Mouse (Mus musculus) frontal cortex, adult (tissue): Measurements from ENCODE around the gene Siglece.
A peak's percentile ranks its signal among the peaks of the same experiment; 100 is the strongest.

ENCODE experiments used
- ATAC-seq: cut with Nextera tagmentation; 2 replicates; pipeline ENCODE4 v1.9.2; 2017; ENCODE audit warnings: mild to moderate bottlenecking, moderate library complexity, mixed read lengths; ENCODE audit not compliant: low TSS enrichment

Gene Siglece

DNA sequence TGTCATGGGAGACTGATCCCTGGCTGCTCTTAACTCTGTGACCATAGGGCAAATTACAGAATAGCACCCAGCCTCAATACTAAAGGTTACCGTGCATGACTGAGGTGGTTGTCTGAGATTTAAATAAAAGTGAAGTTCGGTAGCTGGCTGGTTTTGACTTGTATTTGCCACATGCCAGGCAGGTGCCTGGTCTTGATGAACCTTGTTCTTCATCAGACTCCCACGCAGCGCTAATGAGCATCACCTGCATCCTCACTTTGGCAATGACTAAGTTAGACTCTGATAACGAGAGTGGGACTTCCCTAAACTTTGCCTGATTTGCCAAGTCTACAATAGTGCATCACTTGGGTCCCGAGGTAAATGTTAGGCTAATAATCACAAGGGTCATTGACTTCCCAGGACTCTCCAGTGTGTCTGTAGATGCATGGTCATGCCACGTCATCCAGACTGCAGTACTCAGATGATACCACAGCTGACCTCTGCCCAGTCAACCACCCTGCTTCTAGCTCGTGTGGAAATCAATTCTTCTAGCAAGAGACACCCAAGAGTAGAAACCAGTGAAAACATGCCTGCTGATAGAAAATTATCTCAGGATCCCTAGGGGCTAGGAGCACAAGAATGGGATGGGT, 34.1 kb downstream of the Siglece start:
- no peak for ATAC-seq

DNA sequence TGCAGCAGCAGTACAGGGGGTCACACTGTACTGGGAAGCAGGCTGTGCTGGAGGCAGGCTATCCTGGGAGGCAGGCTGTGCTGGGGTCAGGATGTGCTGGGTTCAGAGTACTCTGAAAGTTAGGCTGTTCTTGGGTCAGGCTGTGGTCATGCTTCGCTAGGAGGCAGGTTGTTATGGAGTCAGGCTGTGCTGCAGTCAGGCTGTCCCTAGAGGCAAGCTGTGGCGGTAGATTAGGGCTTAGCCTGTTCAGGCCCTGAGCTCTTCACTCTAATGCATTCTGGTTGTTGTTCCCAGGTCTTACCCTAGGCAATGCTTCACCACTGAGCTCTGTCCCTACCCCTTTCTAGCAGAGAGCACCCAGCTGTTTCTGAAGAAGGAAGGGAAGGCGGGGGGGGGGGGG, 34.9 kb downstream of the Siglece start:
- ATAC-seq = no peak

GRCm38 (mm10) chr7:43623819-43624218, 36.1 kb downstream of the Siglece start:
- no peak for ATAC-seq

- no peak for ATAC-seq
Observed at GRCm38 (mm10) chr7:43622927-43623326, 37.0 kb downstream of the Siglece start.

GRCm38 (mm10) chr7:43613816-43614551, 46.0 kb downstream of the Siglece start:
- no peak for ATAC-seq

DNA sequence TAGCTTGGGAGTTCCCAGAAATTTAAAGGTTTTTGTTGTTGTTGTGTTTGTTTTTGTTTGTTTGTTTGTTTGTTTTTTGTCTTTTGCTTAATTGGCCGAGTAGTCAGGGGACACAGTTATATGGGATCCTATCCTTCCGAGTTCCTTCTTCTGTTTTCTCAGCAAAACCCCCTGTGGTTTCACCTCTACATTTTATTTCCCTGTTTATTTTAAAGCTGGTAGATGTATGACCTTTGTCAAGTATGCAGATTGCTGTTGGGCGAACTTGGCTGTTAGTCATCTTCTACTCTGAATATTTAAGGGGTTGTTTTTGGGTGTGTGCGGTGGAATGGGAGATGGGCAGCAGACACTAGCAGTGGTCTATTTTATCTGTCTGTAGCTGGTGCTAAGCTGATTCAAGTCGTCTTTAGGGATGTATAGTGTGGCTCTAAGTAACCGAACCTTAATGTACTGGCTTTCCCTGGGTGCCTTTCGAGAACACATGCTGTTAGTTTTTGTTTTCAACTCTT, 51.6 kb downstream of the Siglece start:
- no peak for ATAC-seq

- ATAC-seq = no peak
Observed at GRCm38 (mm10) chr7:43607743-43608287, 52.1 kb downstream of the Siglece start.

- peak; percentile 91 for ATAC-seq
Observed at GRCm38 (mm10) chr7:43606896-43607742, 52.8 kb downstream of the Siglece start, which contains the start of gene Zfp819. TSS of gene Zfp819 (plus strand) at chr7:43607169.

DNA sequence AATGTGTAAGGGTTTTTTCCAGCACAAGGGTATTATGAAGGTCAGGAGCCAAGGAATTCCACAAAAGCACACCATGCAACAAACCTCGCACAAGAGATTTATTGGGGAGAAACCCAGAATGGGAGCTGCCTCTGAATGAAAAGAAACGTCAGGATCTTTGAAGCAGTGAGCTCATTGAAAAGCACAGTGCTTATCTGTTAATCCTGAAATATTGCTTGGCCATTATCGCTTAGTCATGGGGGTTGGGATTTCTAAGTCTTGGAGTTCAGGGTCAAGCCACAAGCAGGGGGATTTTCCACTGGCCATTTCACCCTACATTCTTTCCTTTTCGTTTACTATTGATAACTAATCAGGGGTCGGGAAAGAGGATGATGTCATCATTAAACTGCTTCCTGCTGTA, 58.1 kb downstream of the Siglece start:
- no peak for ATAC-seq
